Mouse (Mus musculus) thymus, postnatal 14 days (tissue): Measurements from ENCODE around the gene Ubl4b.

Source experiments
- DNase-seq: peaks from one replicate; pipeline ENCODE4 v3.0.0; 2021

Ubl4b gene

GRCm38 (mm10) chr3:107516776-107517630 is 37.9 kb downstream of the Ubl4b start:
- no peak for DNase-seq

- no peak for DNase-seq
These were observed 38.9 kb downstream of the Ubl4b start for GRCm38 (mm10) chr3:107515989-107516388.

GRCm38 (mm10) chr3:107511416-107511815 is 43.5 kb downstream of the Ubl4b start:
- no peak for DNase-seq

- DNase-seq, result no peak
These were observed 46.2 kb downstream of the Ubl4b start for GRCm38 (mm10) chr3:107508696-107509095.

GRCm38 (mm10) chr3:107507966-107508365 is 46.9 kb downstream of the Ubl4b start:
- DNase-seq, result no peak

GRCm38 (mm10) chr3:107506531-107506930 is 48.3 kb downstream of the Ubl4b start:
- DNase-seq, result no peak

GRCm38 (mm10) chr3:107505464-107506367 is 49.2 kb downstream of the Ubl4b start:
- DNase-seq, result no peak

- DNase-seq, result no peak
These were observed 50.3 kb downstream of the Ubl4b start for GRCm38 (mm10) chr3:107504542-107504941.

- DNase-seq, result no peak
These were observed 51.2 kb downstream of the Ubl4b start for GRCm38 (mm10) chr3:107503716-107504115.
